Mouse (Mus musculus): ENCODE measurements around the gene Mvd.

Mvd gene

DNA sequence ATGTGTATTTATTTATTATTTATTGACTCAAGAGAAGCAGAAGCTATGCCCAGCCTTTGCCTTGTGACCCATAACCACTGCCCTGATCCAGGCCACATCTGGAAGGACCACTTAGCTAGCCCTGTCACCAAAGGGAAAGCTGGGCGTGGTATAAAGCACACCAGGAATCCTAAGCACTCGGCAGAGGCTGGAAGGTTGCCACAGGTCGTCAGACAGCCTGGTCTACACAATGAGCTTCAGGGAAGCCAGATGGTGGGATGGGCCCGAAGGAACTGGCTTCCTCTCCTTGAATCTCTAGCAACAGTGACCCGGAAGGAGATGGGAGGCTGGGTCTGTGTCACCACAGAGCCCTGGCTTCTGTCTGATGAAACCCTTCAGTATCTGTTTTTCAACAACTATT, 19.6 kb downstream of the Mvd start:
- DNase-seq: no peak

DNA sequence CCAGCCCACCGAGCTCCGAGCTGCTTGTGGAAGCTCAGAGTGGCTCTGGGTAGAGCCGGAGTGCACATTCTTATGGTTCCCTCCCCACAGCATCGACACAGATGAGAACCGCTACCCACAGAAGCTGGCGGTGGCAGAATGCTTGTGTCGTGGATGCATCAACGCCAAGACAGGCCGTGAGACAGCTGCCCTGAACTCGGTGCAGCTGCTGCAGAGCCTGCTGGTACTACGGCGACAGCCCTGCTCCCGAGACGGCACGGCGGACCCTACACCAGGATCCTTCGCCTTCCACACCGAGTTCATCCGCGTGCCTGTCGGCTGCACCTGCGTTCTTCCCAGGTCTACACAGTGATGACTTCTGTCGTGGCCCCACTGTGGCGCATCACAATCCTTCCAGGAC, 20.0 kb downstream of the Mvd start:
- DNase-seq: no peak

DNA sequence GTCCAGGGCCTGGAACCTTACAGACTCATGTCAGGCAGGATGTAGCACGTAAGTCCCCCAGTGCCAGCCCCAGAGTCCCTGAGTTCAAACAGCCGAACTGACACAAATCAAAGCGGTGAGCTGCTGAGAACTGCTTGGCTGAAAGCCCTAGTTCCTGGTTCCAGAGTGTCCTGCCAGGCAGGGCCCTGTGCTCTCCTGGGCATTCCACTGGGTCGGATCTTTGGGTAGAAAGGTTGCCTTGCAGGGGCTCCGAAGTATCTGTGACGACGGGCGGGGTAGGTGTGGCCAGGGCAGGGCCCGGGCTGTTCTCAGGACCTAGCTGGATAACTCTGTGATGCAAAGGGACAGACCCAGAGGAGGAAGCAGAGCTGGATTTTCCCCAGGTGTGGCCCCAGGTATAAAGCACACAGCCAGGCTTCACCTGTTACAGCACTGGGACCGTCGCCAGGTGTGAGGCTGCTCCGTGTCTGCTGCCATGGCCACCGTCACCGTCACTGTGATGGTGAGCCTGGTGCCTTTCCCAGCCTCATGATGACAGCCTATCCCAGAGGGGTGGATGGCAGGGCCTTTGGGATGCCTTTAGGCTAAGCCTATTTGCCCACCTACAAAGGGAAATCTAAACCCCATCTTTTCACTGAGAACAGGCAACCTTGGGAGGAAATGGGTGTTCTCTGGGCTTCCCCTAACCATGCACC, 21.7 kb downstream of the Mvd start, which contains the start of gene Il17c:
Gene Il17c (plus strand): TSS at position 645 of the 695 bp plus-strand sequence.
- no peak for DNase-seq

DNA sequence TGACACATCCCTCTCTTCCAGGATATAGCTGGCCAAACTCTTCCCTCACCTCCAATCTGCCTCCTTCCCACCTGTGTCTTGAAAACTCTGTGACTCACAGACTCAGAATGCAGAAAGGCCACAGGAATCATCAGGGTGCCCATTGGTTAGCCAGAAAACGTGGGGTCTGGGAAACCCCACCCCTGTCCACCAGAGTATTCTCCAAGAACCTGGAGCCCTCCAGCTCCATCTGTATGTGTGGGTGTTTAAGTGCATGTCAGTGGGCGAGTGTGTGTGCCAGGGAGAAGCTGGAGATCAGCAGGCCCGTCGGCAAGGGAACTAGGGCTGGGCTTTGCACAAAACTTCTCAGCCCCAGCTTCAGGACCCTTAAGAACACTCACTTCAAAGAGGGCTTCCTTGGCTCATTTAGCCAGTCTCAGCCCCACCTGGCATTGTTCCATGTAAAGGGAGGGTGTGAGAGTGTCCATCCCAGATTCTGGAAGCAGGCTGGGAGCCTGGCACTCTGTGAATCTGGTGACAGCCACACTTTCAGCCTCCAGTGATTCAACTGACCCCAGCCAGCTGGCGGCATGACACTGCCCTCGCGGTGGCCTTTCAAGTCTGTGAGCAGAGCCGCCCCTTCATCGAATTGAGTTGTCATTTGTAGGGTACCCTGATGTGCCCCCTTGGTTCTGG, 23.2 kb downstream of the Mvd start:
- DNase-seq: no peak

DNA sequence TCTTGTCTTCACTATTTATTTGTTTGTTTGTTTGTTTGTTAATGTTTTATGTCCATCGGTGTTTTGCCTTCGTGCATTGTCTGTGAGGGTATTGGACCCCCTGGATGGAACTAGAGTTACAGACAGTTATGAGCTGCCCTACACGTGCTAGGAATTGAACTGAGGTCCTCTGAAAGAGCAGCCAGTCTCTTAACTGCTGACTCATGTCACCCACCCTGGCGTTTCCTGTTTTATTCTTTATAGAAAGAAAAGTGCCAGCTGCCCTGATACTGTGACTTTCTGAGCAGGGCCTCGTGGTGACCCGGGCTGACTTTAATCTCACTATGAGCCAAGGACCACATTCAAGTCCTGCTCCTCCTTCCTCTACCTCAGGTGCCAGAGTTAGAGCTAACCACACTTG, 27.7 kb downstream of the Mvd start:
- DNase-seq: no peak

DNA sequence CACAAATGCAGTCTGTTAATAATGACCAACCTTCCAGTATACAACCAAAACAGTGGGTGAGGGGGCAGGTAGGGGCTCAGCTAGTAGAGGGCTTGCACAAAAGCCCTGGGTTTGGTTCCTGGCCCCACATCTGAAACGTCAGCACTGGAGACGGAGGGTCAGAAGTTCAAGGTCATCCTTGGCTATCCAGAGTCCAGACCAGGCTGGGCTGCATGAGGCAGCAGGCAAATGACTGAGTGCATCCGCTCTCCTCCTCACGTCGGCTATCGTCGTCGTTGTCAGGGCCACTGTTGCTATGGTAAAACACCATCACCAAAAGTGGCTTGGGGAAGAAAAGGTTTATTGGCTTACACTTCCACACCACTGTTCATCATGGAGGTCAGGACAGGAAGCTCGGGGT, 28.9 kb downstream of the Mvd start:
- no peak for DNase-seq

DNA sequence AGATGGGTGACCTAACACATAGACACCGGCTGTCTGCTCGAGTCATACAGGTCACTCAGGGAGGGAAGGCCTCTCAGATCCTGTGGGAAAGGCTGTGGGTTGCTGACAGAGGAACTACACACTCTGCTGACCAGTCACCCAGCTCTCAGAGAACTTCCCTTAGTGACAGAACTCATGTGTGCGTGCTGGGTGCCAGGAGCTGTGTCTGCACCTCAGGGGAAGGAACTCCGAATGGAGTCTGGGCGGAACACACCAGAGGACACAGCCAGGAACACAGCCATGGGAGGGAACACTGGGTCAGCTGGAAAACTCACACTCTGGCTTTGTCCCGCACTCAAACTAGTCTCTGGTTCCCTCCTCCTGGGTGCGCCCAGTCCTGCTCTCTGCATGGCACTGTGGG, 35.5 kb downstream of the Mvd start:
- no peak for DNase-seq

DNA sequence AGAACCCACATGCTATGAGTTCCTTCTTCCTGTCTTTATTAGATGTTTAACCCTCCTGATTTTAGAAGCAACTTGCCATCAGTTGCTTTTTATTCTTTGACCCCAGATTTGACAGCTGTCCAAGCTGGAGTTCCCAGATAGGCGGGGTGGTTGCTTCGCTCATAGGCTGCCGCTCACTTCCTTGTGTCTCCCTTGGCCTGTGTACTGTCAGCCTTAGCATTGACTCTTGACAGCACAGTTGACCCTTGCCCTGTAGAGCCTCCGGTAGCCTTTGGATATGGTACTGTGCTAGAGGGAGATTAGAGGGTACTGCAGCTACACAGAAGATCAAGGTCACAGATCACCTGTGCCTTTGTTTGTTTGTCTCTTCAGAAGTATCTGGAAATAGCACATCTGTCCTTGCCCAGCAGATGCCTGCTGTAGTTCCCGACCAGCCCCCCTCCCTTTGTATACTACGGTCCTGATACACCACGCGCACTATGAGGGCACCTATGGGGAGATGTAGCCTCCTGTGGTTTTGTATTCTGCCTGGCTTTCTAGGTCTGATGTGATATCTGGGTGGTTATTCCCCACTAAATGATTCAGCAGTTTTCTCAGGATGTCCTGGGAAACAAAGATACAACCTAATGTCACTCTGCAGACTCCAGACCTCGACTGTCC, 37.9 kb downstream of the Mvd start:
- DNase-seq: no peak

DNA sequence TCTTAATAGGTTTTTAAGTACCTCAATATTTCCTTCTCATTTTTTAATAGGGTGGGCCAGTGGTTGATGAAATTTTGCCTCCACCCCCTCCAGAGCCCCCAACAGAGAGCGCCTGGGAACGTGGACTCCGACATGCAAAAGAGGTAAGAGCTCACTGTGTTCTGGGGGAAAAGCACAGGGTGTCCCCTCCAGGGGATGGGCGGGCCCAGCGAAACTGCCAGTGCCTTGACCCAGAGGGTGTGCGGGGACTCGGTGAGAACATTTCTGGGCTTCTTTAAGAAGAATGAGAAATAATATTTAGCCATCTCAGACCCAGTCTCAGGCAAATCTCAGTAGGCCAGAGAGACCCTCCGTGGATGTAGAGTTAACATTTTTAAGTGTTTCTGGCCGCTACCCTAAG, 45.0 kb downstream of the Mvd start:
- no peak for DNase-seq

DNA sequence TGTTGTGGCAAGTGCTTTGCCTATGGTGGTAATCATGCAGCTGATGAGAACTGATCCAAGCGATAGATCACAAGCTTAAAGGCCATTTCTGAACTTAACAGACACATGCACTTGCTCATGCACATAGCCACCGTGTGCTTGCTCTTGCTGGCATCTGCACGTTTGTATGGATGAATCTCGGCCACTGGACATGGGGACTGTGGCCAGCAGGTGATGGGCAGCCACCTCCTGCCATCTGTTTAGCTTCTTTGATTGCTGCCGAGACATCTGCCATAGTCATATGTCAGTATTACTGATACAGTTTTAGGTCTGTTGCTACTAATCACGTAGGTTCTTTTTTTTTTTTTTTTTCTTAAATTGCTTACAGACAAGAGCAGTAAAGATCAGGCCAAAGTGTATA, 47.9 kb downstream of the Mvd start:
- no peak for DNase-seq

DNA sequence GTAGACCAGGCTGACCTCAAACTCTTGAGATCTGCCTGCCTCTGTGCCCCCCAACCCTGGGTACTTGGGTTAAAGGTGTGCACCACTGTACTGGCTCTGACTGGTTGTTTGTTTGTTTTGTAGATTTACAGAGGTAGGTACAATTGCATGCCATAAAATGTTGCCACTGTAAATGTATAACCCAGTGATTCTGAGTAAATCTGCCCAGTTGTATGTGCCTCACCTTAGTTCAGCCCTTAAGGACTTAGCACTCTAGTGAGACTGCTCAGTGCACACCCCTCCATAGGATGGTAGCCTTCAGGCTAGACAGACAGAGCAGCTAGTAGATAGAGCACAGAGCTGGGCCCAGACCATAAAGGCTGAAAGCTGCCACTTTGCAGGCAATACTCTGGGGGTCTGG, 49.5 kb downstream of the Mvd start:
- no peak for DNase-seq

DNA sequence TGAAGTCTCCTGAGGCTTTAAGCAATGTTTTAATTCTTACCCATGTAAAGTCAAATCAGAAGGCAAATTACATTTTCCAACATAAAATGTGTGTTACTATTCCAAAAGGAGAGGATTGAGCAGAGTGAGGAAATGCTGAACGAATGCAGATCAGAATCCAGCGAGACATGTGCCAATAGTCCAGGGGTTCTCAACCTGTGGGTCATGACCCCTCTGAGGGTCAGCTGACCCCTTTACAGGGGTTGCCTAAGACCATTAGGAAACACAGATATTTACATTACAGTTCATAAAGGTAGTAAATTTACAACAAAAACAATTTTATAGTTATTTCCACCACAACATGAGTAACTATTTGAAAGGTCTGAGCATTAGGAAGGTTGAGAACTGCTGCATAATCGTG, 52.5 kb downstream of the Mvd start:
- no peak for DNase-seq

DNA sequence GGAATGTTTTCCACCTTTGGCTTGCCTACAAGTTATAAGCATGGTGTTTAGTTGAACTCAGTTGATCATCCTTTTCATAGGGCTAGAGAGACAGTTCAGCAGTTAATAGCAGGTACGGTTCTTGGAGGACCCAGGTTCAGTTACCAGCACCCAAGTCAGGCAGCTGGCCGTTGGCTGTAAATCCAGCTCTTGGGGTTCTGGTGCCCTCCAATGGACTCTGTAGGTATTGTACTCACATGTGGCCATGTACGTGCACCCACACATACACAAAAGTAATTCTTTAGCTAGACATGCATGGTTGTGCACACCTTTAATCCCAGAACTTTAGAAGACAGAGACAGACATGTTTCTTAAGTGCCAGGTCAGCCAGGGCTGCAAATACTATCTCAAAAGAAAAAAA, 53.9 kb downstream of the Mvd start:
- DNase-seq: no peak
